Mouse (Mus musculus): Measurements from ENCODE around the gene Asrgl1.
"Not testable (repeated sequence)": the region's sequence is repeated elsewhere in the genome, so short reads cannot be mapped to it uniquely, and the experiment has no call there.

Asrgl1 gene

GRCm38 (mm10) chr19:9135512-9136331 is at the start of gene Asrgl1:
TSS of gene Asrgl1 (minus strand) at chr19:9135636.
- DNase-seq (ENCODE audit: low spot score in 2 of 2), result peak; percentile 80 to 83

DNA sequence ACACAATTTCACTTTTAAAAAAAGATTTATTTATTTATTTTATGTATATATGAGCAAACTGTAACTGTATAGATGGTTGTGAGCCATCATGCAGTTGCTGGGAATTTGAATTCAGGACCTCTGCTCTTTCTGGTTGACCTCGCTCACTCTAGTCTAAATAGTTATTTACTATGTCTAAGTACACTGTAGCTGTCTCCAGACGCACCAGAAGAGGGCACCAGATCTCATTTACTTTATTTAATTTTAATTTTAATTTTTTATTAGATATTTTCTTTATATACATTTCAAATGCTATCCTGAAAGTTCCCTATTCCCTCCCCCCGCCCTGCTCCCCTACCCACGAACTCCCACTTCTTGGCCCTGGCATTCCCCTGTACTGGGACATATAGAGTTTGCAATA is 10.8 kb upstream of the Asrgl1 start:
- no peak for DNase-seq (ENCODE audit: low spot score in 2 of 2)

- DNase-seq (ENCODE audit: low spot score in 2 of 2), result no peak
Measured at GRCm38 (mm10) chr19:9143639-9144125, 8.2 kb upstream of the Asrgl1 start.

- no peak for DNase-seq (ENCODE audit: low spot score in 2 of 2)
Measured at GRCm38 (mm10) chr19:9143230-9143629, 7.8 kb upstream of the Asrgl1 start.

DNA sequence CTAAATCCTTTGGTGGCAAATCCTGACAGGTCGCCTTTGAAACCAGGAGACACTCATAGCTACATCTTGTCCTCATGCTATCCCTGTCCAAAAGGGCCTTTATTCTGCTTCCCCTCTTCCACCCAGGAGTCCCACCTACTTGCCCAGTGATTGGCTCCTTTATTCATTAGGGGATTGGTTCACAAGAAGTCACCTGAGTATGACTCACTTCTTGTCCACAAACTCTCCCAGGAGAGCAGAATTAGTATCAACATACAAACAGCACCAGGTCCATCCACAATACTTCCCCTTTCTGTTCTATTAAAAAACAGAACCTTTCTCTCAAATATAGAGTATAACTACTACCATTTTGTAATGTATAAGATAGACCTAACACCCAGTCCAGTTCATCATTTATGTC is 4.9 kb upstream of the Asrgl1 start:
- not testable (repeated sequence) for DNase-seq (ENCODE audit: low spot score in 2 of 2)

DNA sequence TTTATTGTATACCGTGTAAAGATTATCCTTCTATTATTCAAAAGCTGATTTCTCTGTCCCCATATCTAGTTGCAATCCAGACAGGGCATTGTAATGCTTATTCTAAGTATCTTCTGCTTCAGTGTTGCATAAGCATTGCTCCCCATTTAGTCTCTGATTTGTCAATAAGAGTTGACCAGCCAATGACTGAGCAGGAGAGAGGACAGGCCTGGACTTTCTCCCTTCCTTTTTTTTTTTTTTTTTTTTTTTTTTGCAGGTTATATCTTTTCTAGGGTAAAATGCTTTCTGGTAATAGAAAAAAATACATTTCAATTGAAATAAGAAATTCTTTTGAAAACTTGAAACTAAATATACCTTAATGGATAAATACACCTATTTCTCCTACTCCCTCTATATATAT is 1.7 kb upstream of the Asrgl1 start:
- DNase-seq (ENCODE audit: low spot score in 2 of 2), result no peak

GRCm38 (mm10) chr19:9134746-9135511 is 507 bp downstream of the Asrgl1 start:
- DNase-seq (ENCODE audit: low spot score in 2 of 2), result peak in 1 of 2 experiments; percentile 24

- DNase-seq (ENCODE audit: low spot score in 2 of 2), result no peak
Measured at GRCm38 (mm10) chr19:9129996-9130395, 5.4 kb downstream of the Asrgl1 start.

DNA sequence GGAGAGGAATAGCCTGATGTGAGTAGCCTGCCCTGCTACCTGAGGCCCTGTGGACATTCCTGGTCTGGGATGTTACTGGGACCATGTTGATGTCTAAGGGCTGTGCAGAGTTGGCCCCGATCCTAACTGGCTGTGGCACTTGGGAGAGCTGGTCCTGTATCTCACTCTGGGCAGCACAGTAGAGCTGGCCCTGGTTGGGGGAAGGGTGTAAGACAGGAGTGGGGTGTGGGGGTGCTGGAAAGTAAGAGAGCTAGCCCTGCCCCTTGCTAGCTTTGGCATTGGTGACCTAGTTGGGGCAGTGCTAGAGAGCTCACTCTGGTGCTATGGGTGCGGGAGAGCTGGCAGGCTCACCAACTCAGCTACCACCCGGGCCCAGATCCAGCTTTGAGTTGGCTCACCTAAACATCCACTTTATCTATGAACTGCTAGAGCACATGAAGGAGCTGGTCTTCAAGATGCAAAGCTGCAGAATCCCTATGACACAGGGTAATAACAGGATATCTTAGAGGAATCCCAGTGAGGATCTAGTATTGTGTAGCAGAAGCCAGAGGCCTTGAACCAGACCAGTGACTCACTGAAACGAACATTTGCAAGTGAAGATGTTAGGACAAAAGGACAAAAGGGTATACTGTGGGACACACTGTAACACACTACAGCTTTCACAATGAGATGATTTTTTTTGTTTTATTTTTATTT is 6.8 kb downstream of the Asrgl1 start:
- DNase-seq (ENCODE audit: low spot score in 2 of 2), result no peak

DNA sequence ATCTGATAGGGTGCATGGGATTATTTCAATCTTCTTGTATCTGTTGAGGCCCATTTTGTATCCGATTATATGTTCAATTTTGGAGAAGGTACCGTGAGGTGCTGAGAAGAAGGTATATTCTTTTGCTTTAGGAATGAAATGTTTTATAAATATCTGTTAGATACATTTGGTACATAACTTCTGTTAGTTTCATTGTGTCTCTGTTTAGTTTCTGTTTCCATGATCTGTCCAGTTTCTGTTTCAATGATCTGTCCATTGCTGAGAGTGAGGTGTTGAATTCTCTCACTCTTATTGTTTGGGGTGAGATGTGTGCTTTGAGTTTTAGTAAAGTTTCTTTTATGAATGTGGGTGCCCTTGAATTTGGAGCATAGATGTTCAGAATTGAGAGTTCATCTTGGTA is 11.4 kb downstream of the Asrgl1 start:
- not testable (repeated sequence) for DNase-seq (ENCODE audit: low spot score in 2 of 2)

DNA sequence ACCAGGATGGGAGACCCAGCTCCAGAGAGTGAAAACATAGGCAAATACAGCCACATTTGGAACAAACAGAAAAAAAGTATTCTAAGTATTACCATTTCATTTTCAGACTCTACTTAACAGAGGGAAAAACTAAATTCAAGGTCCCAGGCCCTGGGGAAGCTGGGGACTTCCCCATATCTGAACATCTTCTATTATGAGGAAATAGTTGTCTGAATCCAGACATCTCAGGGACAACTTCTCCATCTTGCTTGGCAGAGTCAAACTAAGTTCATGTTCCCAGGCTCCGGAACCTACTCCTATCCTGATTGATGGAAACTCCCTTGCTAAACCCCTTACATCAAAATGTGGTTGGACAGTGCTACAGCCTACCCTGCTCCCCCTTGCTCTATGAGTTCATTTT is 13.0 kb downstream of the Asrgl1 start:
- no peak for DNase-seq (ENCODE audit: low spot score in 2 of 2)

DNA sequence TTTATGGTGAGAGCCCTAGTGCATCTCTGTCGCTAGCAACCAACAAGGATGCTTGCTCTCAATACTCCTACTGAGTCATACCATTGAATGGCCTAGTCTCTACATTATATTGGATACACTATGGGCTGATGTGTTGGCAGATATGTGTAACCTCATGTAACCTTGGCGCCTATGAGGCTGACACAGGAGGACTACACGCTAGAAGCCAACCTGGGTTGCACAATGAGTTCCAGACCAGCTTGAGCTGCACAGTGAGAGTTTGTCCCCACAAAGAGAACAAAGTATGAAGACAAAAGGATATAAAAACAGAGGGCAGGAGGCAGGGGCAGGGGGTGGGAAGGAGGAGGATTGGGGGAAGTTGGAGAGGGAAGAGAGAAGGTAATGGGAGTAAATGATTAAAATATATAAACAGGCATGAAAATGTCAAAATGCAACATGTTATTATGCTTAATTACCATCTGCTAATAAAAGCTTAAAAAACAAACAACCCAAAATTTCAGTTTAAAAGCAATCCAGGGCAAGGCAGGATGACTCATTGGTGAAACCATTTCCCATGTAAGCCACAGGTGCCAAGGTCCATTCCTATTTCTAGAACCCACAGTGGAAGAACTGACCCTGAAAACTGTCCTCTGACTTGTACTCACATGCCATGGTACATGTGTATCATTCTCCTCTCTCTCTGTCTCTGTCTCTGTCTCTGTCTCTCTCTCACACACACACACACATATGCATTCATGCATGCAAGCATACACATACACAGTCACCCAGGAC is 15.6 kb downstream of the Asrgl1 start:
- no peak for DNase-seq (ENCODE audit: low spot score in 2 of 2)

DNA sequence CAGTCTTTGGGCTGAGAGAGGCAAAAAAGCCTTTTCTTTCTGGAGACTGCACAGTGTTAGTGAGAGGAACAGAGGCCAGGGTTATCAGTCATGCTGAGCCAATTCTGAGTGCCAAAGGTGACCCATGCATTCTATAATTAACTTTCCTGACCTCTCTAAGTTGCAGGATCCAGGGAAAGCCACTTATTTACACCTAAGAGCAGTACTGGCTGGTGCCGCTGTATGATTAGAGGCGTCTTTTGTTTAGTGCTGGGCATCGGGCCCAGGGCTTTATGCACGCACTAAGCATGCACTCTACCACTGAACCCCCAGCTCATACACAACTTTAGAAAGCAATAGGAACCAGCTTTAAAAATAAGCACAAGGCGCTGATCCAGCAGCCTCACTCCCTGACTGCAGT is 18.2 kb downstream of the Asrgl1 start:
- DNase-seq (ENCODE audit: low spot score in 2 of 2), result no peak

- no peak for DNase-seq (ENCODE audit: low spot score in 2 of 2)
Measured at GRCm38 (mm10) chr19:9116268-9116667, 19.2 kb downstream of the Asrgl1 start.

DNA sequence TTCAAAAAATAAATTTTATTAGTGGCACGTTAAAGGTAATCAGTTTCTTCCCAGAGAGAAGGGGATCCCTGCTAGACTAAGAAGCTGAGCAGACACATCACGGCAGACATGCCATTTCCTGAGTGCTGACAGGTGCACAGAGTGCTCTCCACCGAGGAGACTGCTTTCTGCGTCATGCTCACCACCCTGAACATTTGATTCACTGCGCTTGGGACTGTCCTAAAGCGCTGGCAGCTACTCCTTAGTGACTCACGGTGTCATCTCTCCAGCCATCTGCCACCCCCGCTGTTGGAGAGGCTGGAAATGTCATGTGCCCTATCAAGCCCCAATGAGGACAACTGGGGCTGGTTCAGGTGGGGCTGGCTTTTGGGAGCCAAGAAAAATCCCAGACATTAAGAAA is 23.4 kb downstream of the Asrgl1 start:
- DNase-seq (ENCODE audit: low spot score in 2 of 2), result no peak

- peak in 1 of 2 experiments; percentile 19 for DNase-seq (ENCODE audit: low spot score in 2 of 2)
Measured at GRCm38 (mm10) chr19:9110182-9110869, 25.1 kb downstream of the Asrgl1 start.

GRCm38 (mm10) chr19:9108536-9108935 is 26.9 kb downstream of the Asrgl1 start:
- no peak for DNase-seq (ENCODE audit: low spot score in 2 of 2)

GRCm38 (mm10) chr19:9107379-9107755 is 28.1 kb downstream of the Asrgl1 start:
- no peak for DNase-seq (ENCODE audit: low spot score in 2 of 2)

GRCm38 (mm10) chr19:9106751-9107378 is 28.6 kb downstream of the Asrgl1 start:
- DNase-seq (ENCODE audit: low spot score in 2 of 2), result no peak

DNA sequence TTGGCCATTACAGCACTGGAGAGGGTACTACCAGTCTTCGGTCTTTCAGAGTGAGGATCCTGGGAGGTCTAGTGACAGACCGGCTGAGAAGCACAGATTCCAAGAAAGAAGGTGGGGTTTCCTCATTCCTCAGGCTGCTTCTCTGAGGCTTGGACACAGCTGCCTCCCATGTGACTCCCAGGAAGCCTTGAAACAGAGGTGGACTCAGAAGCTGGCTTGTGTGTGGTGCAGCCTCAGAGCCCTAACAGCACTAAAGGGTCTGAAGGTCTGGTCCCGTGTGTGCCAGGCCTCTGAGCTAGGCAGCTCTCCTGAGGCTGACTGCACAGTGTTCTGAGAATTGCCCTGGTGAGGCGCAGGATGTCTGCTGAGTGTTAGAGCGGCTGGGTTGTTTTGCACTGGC is 29.3 kb downstream of the Asrgl1 start:
- DNase-seq (ENCODE audit: low spot score in 2 of 2), result no peak

Measured in frontal cortex, postnatal 25 days (tissue).